Mouse (Mus musculus) lung, postnatal 0 days (tissue): ENCODE measurements around the gene Retreg1.

Experiments used
- CTCF ChIP-seq: IDR thresholded peaks from 2 replicates; pipeline ENCODE4 v1.5.1; 2016; ENCODE audit warnings: antibody characterized with exemption, mild to moderate bottlenecking
- EP300 ChIP-seq: IDR thresholded peaks from 2 replicates; pipeline ENCODE4 v1.6.1; 2016; ENCODE audit warnings: antibody characterized with exemption, mild to moderate bottlenecking, control low read depth

DNA sequence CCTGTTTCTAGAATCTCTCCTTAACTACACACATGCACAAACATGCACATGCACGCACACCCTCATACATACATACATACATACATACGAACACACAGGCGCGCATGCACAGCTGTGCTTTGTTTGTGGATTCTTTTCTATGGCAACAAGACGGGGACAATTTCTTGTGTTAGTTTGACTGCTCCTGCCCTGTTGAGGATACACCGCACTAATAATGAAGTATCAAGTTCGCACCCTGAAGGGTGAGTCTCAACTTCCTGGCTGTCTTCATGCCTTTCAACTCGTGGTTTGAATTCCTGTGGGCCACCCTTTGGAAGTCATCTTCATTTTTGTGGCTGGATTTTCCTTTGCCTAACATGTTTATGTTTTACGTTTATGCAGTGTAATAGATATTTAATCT, 29.7 kb downstream of the Retreg1 start:
- no peak for TF ChIP-seq CTCF
- TF ChIP-seq EP300 = no peak
